Mouse (Mus musculus): ENCODE measurements around the gene Sptbn4. TPM values are rescaled to one million over a fixed set of nuclear protein-coding genes. Genes with fewer than 3 reads are reported as not detected.
A peak's percentile ranks its signal among the peaks of the same experiment; 100 is the strongest.

The Sptbn4 gene
- polyA plus RNA-seq, 1 experiment from 2014 or later = 0.30 TPM

DNA sequence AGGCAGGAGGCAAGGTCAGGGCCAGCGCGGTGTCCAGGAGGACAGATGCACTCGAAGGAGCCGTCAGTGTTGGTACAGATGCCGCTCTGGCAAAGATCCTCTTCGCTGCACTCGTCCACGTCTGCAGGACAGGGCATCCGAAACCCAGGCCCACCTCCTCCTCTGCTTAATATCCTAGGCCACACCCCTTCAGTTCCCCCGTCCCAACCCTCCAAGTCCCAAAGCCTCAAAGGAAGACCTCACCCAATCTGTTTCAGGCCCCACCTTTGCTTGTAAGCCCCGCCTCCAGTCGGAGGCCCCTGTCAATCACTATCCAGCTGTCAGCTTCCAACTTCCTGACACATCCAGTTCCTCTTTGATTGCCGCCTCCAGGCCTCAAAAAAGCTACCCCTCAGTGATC, 125.2 kb downstream of the Sptbn4 start:
- Histone ChIP-seq H3K9me3 (replicated peaks) (no peaks in the 10 kb centered on the region), H3K36me3 (no peaks in the 10 kb centered on the region), H3K4me1 (peaks cover 33% of the 10 kb centered on the region), H3K27me3 (ENCODE audit: low read depth, poor library complexity, severe bottlenecking) (peaks cover 64% of the 10 kb centered on the region), H3K27ac (replicated peaks) (no peak overlapping the region), H3K4me3 (no peak overlapping the region)
- no peak for DNase-seq (ENCODE audit: low spot score)
- 11% methylated on average over 13 of the region's 13 CpGs for WGBS

DNA sequence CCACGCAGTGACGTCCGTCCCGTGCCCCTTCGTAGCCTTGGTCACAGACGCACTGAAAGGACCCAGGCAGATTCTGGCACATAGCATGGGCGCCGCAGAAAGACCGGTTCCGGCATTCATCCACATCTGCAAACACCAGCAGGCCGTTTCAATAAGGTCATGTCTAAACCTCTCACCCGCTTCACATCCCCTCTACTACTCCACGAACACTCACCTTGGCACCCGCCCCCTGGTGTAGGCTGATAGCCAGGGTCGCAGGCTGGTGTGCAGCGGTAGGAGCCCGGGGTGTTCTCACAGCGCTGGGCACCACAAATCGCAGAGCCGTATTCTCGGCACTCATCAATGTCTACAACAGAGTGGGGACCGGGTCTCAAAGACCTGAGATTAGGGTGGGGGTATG, 128.1 kb downstream of the Sptbn4 start:
- DNase-seq (ENCODE audit: low spot score) = no peak
- 91% methylated on average over 22 of the region's 22 CpGs for WGBS
- Histone ChIP-seq H3K4me1 (peaks cover 23% of the 10 kb centered on the region), H3K27ac (replicated peaks) (no peak overlapping the region), H3K36me3 (no peaks in the 10 kb centered on the region), H3K4me3 (no peak overlapping the region), H3K9me3 (replicated peaks) (peaks cover 4% of the 10 kb centered on the region), H3K27me3 (ENCODE audit: low read depth, poor library complexity, severe bottlenecking) (peaks cover 35% of the 10 kb centered on the region)

DNA sequence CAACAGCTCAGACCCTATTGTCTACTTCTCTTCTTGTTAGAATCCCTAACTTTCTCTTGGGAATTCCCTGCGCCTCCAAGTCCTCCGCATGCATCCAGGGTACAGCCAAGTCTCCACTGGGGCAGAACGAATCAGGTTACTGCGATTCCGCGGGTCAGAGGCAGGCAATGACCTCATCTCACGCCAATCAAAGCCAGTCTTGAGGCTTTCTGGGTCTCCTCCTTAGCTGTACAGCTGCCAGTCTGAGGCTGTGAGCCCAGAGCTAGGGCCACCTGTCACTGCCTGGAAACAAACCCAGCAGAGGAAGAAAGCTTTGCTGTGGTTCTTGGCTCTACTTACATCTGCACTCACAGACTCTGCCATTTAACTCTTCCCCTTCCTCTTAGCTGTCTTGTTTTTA, 131.5 kb downstream of the Sptbn4 start:
- Histone ChIP-seq H3K27ac (replicated peaks) (no peak overlapping the region), H3K9me3 (replicated peaks) (peaks cover 20% of the 10 kb centered on the region), H3K4me3 (no peak overlapping the region), H3K36me3 (peaks cover 9% of the 10 kb centered on the region), H3K4me1 (peaks cover 16% of the 10 kb centered on the region; the same call in 1 of the 2 replicates), H3K27me3 (ENCODE audit: low read depth, poor library complexity, severe bottlenecking) (peaks cover 12% of the 10 kb centered on the region)
- DNase-seq (ENCODE audit: low spot score) = peak; percentile 43
- 39% methylated on average over 7 of the region's 7 CpGs for WGBS

DNA sequence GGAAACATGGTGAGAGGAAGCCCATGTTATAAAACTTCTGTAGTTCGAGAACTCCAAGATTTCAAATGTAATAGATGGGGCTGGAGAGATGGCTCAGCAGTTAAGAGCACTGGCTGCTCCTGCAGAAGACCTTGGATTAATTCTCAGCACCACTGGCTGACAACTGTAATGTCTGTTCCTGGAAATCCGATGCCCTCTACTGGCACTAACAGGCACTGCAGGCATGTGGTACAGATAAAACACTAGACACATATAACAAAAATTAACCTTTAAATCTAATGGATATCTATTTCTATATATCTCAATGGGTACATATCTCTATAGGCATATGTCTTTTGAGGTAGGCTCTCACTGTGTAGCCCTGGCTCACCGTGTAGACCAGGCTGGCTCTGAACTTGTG, 133.1 kb downstream of the Sptbn4 start:
- peaks cover 20% of the 10 kb centered on the region for H3K9me3 ChIP-seq (replicated peaks)
- WGBS = 85% methylated on average over 3 of the region's 3 CpGs
- H3K4me1 ChIP-seq = peaks cover 26% of the 10 kb centered on the region
- no peak for DNase-seq (ENCODE audit: low spot score)
- H3K4me3 ChIP-seq = no peak overlapping the region
- no peak overlapping the region for H3K27ac ChIP-seq (replicated peaks)
- peaks cover 9% of the 10 kb centered on the region for H3K36me3 ChIP-seq
- H3K27me3 ChIP-seq (ENCODE audit: low read depth, poor library complexity, severe bottlenecking) = peaks cover 27% of the 10 kb centered on the region

DNA sequence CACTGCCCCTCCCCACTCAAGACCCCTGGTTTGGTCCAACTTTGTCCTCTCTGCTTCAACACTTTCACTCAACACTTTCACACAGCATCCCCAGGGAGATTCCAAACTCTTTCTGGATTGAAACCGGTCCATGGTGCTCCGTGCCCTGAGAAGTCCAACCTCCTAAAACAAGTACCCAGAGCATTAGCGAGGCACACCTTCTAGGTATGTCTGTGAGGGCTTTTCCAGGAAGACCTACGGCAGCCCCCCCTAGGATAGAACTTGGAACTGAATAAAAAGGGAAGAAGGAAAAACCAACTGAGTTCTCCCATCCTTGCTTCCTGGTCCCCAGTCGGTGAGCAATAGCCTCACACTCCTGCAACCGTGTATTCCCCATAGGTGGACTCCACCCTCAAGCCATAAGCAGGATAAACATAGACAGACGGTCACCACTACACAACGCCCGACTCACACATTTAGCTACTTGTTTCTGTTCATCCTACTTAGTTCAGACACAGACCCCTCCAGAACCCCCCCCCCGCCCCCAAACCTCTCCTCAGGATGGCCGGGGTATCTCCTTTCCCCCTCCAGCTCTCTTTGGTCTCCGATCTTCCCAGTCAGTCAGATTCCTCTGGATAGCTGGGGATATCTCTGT, 135.7 kb downstream of the Sptbn4 start:
- no peak for DNase-seq (ENCODE audit: low spot score)
- H3K4me3 ChIP-seq = no peak overlapping the region
- 90% methylated on average over 12 of the region's 12 CpGs for WGBS
- peaks cover 35% of the 10 kb centered on the region for H3K4me1 ChIP-seq
- peaks cover 9% of the 10 kb centered on the region for H3K36me3 ChIP-seq
- H3K27ac ChIP-seq (replicated peaks) = no peak overlapping the region
- H3K9me3 ChIP-seq (replicated peaks) = peaks cover 20% of the 10 kb centered on the region
- H3K27me3 ChIP-seq (ENCODE audit: low read depth, poor library complexity, severe bottlenecking) = peaks cover 41% of the 10 kb centered on the region

DNA sequence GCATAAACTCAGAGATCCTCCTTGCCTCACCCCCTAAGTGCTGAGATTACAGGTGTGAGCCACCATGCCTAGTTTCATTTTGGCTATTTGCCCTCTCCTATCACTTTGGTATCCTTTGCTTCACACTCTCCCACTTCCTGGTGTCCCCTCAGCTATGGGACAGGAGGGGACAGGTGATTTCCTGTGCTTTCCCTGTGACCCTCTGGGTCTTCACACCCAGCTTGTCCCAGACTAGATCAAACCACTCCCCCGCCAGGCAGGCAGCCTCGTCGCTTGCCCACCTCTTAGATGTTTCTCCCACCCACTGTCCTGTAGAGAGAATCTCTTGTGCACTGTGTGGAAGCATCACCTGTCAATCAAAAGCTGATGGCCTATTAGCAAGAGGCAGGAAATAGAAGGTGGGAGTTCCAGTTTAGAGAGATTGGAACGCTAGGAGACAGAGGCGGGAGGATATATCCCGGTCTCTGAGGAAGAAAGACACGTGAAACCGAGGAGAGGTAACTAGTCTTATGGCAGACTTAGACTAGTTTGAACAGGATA, 136.4 kb downstream of the Sptbn4 start:
- Histone ChIP-seq H3K27me3 (ENCODE audit: low read depth, poor library complexity, severe bottlenecking) (peaks cover 41% of the 10 kb centered on the region), H3K9me3 (replicated peaks) (peaks cover 20% of the 10 kb centered on the region), H3K27ac (replicated peaks) (no peak overlapping the region), H3K36me3 (peaks cover 9% of the 10 kb centered on the region), H3K4me1 (peaks cover 35% of the 10 kb centered on the region), H3K4me3 (no peak overlapping the region)
- 43% methylated on average over 8 of the region's 8 CpGs for WGBS
- no peak for DNase-seq (ENCODE audit: low spot score)

DNA sequence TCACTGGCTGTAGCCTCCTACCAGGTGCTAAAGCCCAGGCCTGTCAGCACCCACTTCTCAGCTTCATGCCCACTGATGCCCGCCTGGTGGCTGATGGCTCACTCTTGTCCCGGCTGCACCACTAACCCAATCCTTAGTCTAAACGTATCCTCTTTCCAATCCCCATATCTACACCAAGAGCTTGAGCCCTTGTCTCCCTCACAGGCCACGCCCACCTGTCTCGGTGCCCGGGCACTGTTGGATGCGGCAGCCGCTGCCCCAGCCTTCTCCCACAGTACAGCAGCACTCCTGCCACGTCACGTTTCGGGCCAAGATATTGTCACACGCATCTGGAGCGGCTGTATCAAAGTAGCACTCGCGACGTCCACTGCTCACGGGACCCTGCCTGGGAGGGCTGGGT, 137.2 kb downstream of the Sptbn4 start:
- H3K4me3 ChIP-seq = peak overlapping the region; percentile 49
- no peak overlapping the region for H3K27ac ChIP-seq (replicated peaks)
- peaks cover 20% of the 10 kb centered on the region for H3K9me3 ChIP-seq (replicated peaks)
- H3K36me3 ChIP-seq = peaks cover 9% of the 10 kb centered on the region
- peaks cover 30% of the 10 kb centered on the region for H3K4me1 ChIP-seq
- 5% methylated on average over 17 of the region's 17 CpGs for WGBS
- H3K27me3 ChIP-seq (ENCODE audit: low read depth, poor library complexity, severe bottlenecking) = peaks cover 41% of the 10 kb centered on the region
- DNase-seq (ENCODE audit: low spot score) = peak; percentile 35

DNA sequence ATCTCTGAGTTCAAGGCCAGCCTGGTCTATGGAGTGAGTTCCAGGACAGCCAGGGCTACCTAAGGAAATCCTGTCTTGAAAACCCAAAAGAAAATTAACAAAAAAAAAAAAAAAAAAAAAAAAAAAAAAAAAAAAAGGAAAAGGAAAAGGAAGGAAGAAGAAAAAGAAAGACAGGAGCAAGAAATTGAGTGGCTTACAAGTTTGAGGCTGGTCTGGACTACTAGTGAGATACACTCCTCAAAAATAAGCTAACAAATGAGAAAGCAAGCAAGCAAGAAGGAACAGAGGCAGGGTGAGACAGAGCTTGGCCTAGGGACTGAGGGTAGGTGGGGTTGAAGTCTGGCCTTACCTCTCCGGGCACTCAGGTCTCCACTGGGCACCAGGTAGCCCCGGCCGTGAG, 137.7 kb downstream of the Sptbn4 start:
- H3K27ac ChIP-seq (replicated peaks) = no peak overlapping the region
- WGBS = 40% methylated on average over 3 of the region's 3 CpGs

DNA sequence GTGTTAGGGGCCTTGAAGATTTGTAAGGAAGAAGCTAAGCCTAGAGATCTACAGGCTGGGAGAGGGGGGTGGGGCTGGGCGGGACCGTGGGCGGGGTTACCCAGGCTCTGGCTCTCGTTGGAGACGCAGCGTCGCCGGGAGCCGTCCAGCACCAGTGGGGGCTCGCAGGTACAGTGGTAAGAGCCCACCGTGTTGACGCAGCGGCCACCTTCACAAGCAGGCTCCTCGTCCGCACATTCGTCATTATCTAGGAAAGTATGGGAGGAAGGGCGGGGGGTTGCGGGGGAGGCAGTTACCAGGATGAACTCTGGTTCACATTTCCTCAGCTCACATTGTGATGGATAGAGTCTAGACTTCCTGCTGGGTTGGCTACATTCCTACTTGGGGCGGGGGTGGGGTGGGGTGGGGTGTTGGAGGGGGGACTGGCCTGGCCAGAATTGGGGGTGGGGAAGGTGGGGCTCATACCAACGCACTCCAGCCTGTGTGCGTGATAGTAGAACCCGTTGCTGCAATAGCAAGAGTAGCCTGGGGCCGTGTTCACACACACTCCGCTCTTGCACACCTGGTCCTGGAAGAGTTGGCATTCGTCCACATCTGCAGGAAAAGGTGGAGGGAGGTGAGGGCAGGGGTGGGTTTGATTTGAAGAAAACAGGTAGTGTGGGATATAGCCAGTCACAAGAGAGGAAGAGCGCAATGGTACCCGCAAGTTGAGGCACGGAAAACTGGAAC, 138.5 kb downstream of the Sptbn4 start:
- H3K4me1 ChIP-seq = peaks cover 30% of the 10 kb centered on the region
- peak overlapping the region; percentile 48 for H3K4me3 ChIP-seq
- no peak for DNase-seq (ENCODE audit: low spot score)
- H3K36me3 ChIP-seq = peaks cover 6% of the 10 kb centered on the region
- 9% methylated on average over 28 of the region's 28 CpGs for WGBS
- no peak overlapping the region for H3K27ac ChIP-seq (replicated peaks)
- peaks cover 12% of the 10 kb centered on the region for H3K9me3 ChIP-seq (replicated peaks)
- H3K27me3 ChIP-seq (ENCODE audit: low read depth, poor library complexity, severe bottlenecking) = peaks cover 41% of the 10 kb centered on the region

More for the DNA sequence above, 137.7 kb downstream of the Sptbn4 start:
- H3K4me1 ChIP-seq = peaks cover 30% of the 10 kb centered on the region
- H3K27me3 ChIP-seq (ENCODE audit: low read depth, poor library complexity, severe bottlenecking) = peaks cover 41% of the 10 kb centered on the region
- peak overlapping the region; percentile 49; the same call in 1 of the 2 replicates for H3K4me3 ChIP-seq
- H3K9me3 ChIP-seq (replicated peaks) = peaks cover 20% of the 10 kb centered on the region
- DNase-seq (ENCODE audit: low spot score) = no peak
- H3K36me3 ChIP-seq = peaks cover 9% of the 10 kb centered on the region

DNA sequence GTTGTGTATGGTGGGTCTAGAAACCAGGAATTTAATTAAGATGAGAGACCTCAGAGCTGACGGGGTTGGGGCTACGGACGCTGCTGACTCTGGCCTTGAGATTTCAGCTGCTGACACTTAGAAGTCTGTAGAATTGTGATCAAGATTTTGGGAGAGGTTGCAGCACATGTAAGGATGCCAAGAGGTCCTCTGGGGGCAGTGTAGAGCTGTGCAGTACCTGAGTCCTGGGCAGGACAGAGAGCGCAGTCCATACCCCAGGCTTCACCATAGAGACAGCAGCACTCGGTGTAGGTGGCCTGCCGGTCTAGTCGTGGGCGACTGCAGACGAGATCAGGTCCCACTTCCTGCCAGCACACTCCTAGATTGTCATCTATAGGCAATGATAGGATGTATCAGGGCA, 139.9 kb downstream of the Sptbn4 start:
- Histone ChIP-seq H3K36me3 (no peaks in the 10 kb centered on the region), H3K27me3 (ENCODE audit: low read depth, poor library complexity, severe bottlenecking) (peaks cover 41% of the 10 kb centered on the region), H3K27ac (replicated peaks) (no peak overlapping the region), H3K4me1 (peaks cover 30% of the 10 kb centered on the region), H3K9me3 (replicated peaks) (0 out of 2 replicates have a peak, but pooled peaks cover under 1% of the 10 kb centered on the region), H3K4me3 (no peak overlapping the region)
- DNase-seq (ENCODE audit: low spot score) = no peak
- WGBS = 47% methylated on average over 9 of the region's 9 CpGs

Other genes starting within 250 kb of the Sptbn4 start
- 5.3 and 5.9 TPM in 2 replicates for gene Itpkc, start 219.0 kb downstream of the Sptbn4 start, polyA plus RNA-seq (2016; fragmentation: Nextera tagmentation; extraction: Ambion mirVana)
- gene Coq8b, start 214.7 kb downstream of the Sptbn4 start, polyA plus RNA-seq (2016; fragmentation: Nextera tagmentation; extraction: Ambion mirVana) = 23.1 and 24.1 TPM in 2 replicates
- gene Numbl, start 189.3 kb downstream of the Sptbn4 start, polyA plus RNA-seq (2016; fragmentation: Nextera tagmentation; extraction: Ambion mirVana) = 21.0 and 25.7 TPM in 2 replicates
- gene Ltbp4, start 110.0 kb downstream of the Sptbn4 start, polyA plus RNA-seq (2016; fragmentation: Nextera tagmentation; extraction: Ambion mirVana) = 7.0 and 9.0 TPM in 2 replicates
- gene Shkbp1, start 91.7 kb downstream of the Sptbn4 start, polyA plus RNA-seq (2016; fragmentation: Nextera tagmentation; extraction: Ambion mirVana) = 71.7 and 77.2 TPM in 2 replicates
- gene Gm20479, start 90.3 kb downstream of the Sptbn4 start, polyA plus RNA-seq (2016; fragmentation: Nextera tagmentation; extraction: Ambion mirVana) = 0.48 and 0.82 TPM in 2 replicates
- 38.9 and 40.9 TPM in 2 replicates for gene Blvrb, start 292 bp upstream of the Sptbn4 start, polyA plus RNA-seq (2016; fragmentation: Nextera tagmentation; extraction: Ambion mirVana)
- 18.9 and 21.9 TPM in 2 replicates for gene Sertad3, start 26.1 kb upstream of the Sptbn4 start, polyA plus RNA-seq (2016; fragmentation: Nextera tagmentation; extraction: Ambion mirVana)
- 16.4 and 19.2 TPM in 2 replicates for gene Sertad1, start 39.2 kb upstream of the Sptbn4 start, polyA plus RNA-seq (2016; fragmentation: Nextera tagmentation; extraction: Ambion mirVana)
- 2.3 and 2.5 TPM in 2 replicates for gene Prx, start 51.6 kb upstream of the Sptbn4 start, polyA plus RNA-seq (2016; fragmentation: Nextera tagmentation; extraction: Ambion mirVana)
- gene Hipk4, start 75.6 kb upstream of the Sptbn4 start, polyA plus RNA-seq (2016; fragmentation: Nextera tagmentation; extraction: Ambion mirVana) = 0.33 and 0.52 TPM in 2 replicates
- gene Pld3, start 105.5 kb upstream of the Sptbn4 start, polyA plus RNA-seq (2016; fragmentation: Nextera tagmentation; extraction: Ambion mirVana) = 52.0 and 61.2 TPM in 2 replicates
- gene 2310022A10Rik, start 105.5 kb upstream of the Sptbn4 start, polyA plus RNA-seq (2016; fragmentation: Nextera tagmentation; extraction: Ambion mirVana) = 37.3 and 39.3 TPM in 2 replicates
- 85.9 and 89.4 TPM in 2 replicates for gene Akt2, start 143.9 kb upstream of the Sptbn4 start, polyA plus RNA-seq (2016; fragmentation: Nextera tagmentation; extraction: Ambion mirVana)
- gene Ttc9b, start 206.2 kb upstream of the Sptbn4 start, polyA plus RNA-seq (2016; fragmentation: Nextera tagmentation; extraction: Ambion mirVana) = 2.6 and 5.5 TPM in 2 replicates
- 7.5 and 10.1 TPM in 2 replicates for gene Map3k10, start 226.9 kb upstream of the Sptbn4 start, polyA plus RNA-seq (2016; fragmentation: Nextera tagmentation; extraction: Ambion mirVana)
- gene Zfp607b, start 241.7 kb upstream of the Sptbn4 start, polyA plus RNA-seq (2016; fragmentation: Nextera tagmentation; extraction: Ambion mirVana) = 6.3 and 7.7 TPM in 2 replicates

Data from midbrain, embryonic 10.5 days (tissue).